Mouse (Mus musculus): ENCODE data around the gene Tnr.

GRCm38 (mm10) chr1:159629119-159629518, 105.5 kb downstream of the Tnr start:
- TF ChIP-seq POLR2A (IDR thresholded peaks at IDR 0.05; ENCODE audit: insufficient read depth, low read depth, low read length): no peak
- no peak for TF ChIP-seq CTCF (IDR thresholded peaks at IDR 0.05; ENCODE audit: insufficient read depth, low read depth, low read length)
